Mouse (Mus musculus) telencephalon, adult 2 months (tissue): ENCODE data around the gene Olfr611.
"Not testable (repeated sequence)": the region's sequence is repeated elsewhere in the genome, so short reads cannot be mapped to it uniquely, and the experiment has no call there.

Source experiments
- DNase-seq: peaks from one replicate; pipeline ENCODE4 v3.0.0-alpha.2; 2011; ENCODE audit warnings: low read depth, low spot score

The Olfr611 gene

DNA sequence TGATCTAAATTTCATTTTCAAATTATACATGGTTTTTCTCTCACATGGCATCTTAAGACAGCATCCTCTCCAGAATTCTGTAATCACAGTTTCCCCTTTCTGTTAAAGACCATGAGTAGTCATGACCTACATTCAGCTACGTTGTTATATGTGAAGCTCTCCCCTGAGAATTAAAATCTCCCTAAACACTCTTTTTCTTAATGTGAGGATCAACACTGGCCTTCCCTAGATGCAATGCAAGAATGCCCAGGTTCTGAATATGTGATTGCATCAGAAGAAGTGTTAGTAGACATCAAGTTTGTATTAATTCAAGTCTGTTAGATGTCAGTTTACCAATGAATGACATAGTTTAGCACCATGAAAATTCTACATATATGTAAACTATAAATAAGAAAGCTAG, at the start of gene Olfr611:
Gene Olfr611, minus strand, starts transcription at position 101 of the 400 bp plus-strand sequence.
- not testable (repeated sequence) for DNase-seq

GRCm38 (mm10) chr7:103569043-103569442, 48.4 kb upstream of the Olfr611 start, which contains the start of gene Olfr616:
Gene Olfr616 (minus strand): TSS chr7:103569143.
- DNase-seq, result no peak

GRCm38 (mm10) chr7:103555779-103556178, 35.1 kb upstream of the Olfr611 start, which contains the start of gene Olfr615:
Gene Olfr615 (plus strand): TSS chr7:103556079.
- no peak for DNase-seq

GRCm38 (mm10) chr7:103547774-103548173, 27.1 kb upstream of the Olfr611 start, which contains the start of gene Olfr613:
Gene Olfr613 (plus strand): TSS chr7:103548074.
- no peak for DNase-seq

DNA sequence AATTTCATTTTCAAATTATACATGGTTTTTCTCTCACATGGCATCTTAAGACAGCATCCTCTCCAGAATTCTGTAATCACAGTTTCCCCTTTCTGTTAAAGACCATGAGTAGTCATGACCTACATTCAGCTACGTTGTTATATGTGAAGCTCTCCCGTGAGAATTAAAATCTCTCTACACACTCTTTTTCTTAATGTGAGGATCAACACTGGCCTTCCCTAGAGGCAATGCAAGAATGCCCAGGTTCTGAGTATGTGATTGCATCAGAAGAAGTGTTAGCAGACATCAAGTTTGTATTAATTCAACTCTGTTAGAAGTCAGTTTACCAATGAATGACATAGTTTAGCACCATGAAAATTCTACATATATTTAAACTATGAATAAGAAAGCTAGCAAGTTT, 22.0 kb upstream of the Olfr611 start, which contains the start of gene Olfr612:
Gene Olfr612, minus strand, starts transcription at position 101 of the 400 bp plus-strand sequence.
- not testable (repeated sequence) for DNase-seq

DNA sequence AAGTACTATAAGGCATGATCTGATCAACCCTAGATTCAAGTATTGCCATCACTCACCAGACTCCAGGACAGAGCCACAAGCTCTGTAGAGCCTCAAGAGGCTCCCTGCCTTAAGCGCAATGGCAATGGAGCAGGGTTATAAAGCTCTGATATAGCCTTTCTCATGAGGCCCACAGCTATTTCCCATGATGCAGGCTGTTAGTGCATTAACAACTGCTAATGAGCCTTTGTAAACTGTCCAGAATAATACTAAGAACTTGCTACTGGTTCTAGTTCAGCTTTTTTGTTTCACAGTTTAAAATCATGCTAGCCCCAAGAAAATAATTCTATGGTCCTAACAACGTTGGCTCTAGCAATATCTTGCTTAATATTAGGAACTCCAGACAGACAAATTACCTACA, 8.6 kb downstream of the Olfr611 start, which contains the start of gene Olfr610:
Gene Olfr610, minus strand, starts transcription at position 101 of the 400 bp plus-strand sequence.
- DNase-seq, result no peak

DNA sequence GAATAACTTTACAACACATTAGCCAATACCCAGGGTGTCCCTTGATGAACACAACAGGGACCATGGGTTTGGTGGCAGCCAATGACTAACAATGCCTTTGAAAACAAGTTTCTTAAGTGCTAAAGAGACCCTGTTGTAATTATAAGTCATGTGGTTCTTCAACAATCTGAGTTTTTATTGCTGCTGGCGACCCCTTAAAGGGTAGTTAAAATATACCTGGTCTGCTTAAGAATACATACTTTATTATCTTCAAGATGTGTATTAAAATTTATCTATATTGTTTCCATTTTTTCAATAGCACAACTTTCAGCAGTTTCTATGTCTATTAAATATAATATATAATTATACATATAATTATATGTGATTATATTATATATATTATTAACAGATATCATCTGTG, 22.7 kb downstream of the Olfr611 start, which contains the start of gene Olfr609:
Gene Olfr609, minus strand, starts transcription at position 101 of the 400 bp plus-strand sequence.
- no peak for DNase-seq

DNA sequence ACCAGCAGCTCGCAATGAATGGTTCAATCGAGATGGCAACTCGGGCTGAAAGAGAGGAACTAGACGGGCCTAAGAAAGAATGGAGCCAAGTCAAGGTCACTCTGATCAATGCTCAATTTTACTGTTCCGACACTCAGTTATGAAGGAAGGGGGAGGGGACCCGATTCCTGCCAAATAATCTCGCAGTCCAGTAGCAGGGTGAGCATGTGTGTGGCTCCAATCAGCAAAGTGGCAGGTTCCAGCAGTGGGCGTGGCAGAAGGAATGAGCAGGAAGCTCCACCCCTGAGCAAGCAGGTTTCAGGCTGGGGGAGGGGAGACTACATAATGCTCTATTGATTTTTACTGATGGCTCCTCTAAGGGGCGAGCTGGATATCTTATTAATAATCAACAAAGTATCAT, 43.5 kb downstream of the Olfr611 start:
- DNase-seq, result not testable (repeated sequence)

DNA sequence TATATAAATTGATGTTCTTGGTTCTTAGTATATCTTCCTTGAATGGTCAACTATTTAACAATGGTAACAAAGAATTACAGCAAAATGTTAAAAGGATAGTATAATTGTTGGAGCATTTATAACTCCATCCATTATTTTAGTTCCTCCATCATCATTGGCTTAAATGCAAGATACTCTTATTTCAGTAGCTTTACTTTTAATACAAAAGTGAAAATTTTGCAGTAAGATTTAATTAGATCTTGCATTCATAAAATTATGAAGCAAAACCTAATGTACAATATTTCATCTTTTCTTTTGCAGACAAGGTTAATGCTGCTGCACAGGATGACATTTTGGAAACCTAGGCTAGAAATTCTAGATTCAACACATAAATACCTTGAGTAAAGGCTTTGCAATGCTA, 51.1 kb downstream of the Olfr611 start, which contains the start of gene Olfr608:
Gene Olfr608, plus strand, starts transcription at position 301 of the 400 bp plus-strand sequence.
- DNase-seq, result no peak
